Mouse (Mus musculus): ENCODE results near the gene Cacna2d1. TPM values are rescaled to one million over a fixed set of nuclear protein-coding genes. Genes with fewer than 3 reads are reported as not detected.

Gene Cacna2d1
- total RNA-seq, 4 experiments from 2014 or later = 242 to 290 (median 257) TPM

- DNase-seq (ENCODE audit: low spot score in 2 of 2) = no peak
These were observed 122.3 kb downstream of the Cacna2d1 start for GRCm38 (mm10) chr5:16056795-16057194.

GRCm38 (mm10) chr5:16062773-16063172, 128.3 kb downstream of the Cacna2d1 start:
- no peak for DNase-seq (ENCODE audit: low spot score in 2 of 2)

GRCm38 (mm10) chr5:16063273-16063672, 128.8 kb downstream of the Cacna2d1 start:
- no peak for DNase-seq (ENCODE audit: low spot score in 2 of 2)

GRCm38 (mm10) chr5:16063949-16064348, 129.5 kb downstream of the Cacna2d1 start:
- no peak for DNase-seq (ENCODE audit: low spot score in 2 of 2)

GRCm38 (mm10) chr5:16065816-16066215, 131.3 kb downstream of the Cacna2d1 start:
- DNase-seq (ENCODE audit: low spot score in 2 of 2) = no peak

GRCm38 (mm10) chr5:16082253-16082652, 147.8 kb downstream of the Cacna2d1 start:
- DNase-seq (ENCODE audit: low spot score in 2 of 2) = no peak

- no peak for DNase-seq (ENCODE audit: low spot score in 2 of 2)
These were observed 152.8 kb downstream of the Cacna2d1 start for GRCm38 (mm10) chr5:16086979-16087902.

GRCm38 (mm10) chr5:16087995-16088394, 153.5 kb downstream of the Cacna2d1 start:
- no peak for DNase-seq (ENCODE audit: low spot score in 2 of 2)

- DNase-seq (ENCODE audit: low spot score in 2 of 2) = no peak
These were observed 158.0 kb downstream of the Cacna2d1 start for GRCm38 (mm10) chr5:16092540-16092939.

GRCm38 (mm10) chr5:16093071-16093693, 158.7 kb downstream of the Cacna2d1 start:
- peak; percentile 7 to 27 for DNase-seq (ENCODE audit: low spot score in 2 of 2)

- no peak for DNase-seq (ENCODE audit: low spot score in 2 of 2)
These were observed 160.9 kb downstream of the Cacna2d1 start for GRCm38 (mm10) chr5:16095345-16095744.

GRCm38 (mm10) chr5:16098766-16099165, 164.3 kb downstream of the Cacna2d1 start:
- DNase-seq (ENCODE audit: low spot score in 2 of 2) = no peak

GRCm38 (mm10) chr5:16101820-16102219, 167.3 kb downstream of the Cacna2d1 start:
- no peak for DNase-seq (ENCODE audit: low spot score in 2 of 2)

GRCm38 (mm10) chr5:16105701-16106100, 171.2 kb downstream of the Cacna2d1 start:
- no peak for DNase-seq (ENCODE audit: low spot score in 2 of 2)

GRCm38 (mm10) chr5:16110643-16111042, 176.2 kb downstream of the Cacna2d1 start:
- DNase-seq (ENCODE audit: low spot score in 2 of 2) = no peak

- no peak for DNase-seq (ENCODE audit: low spot score in 2 of 2)
These were observed 179.4 kb downstream of the Cacna2d1 start for GRCm38 (mm10) chr5:16113879-16114278.

GRCm38 (mm10) chr5:16121334-16121733, 186.8 kb downstream of the Cacna2d1 start:
- no peak for DNase-seq (ENCODE audit: low spot score in 2 of 2)

GRCm38 (mm10) chr5:16122110-16122509, 187.6 kb downstream of the Cacna2d1 start:
- no peak for DNase-seq (ENCODE audit: low spot score in 2 of 2)

GRCm38 (mm10) chr5:16134286-16135094, 200.0 kb downstream of the Cacna2d1 start:
- DNase-seq (ENCODE audit: low spot score in 2 of 2) = no peak

- DNase-seq (ENCODE audit: low spot score in 2 of 2) = no peak
These were observed 201.5 kb downstream of the Cacna2d1 start for GRCm38 (mm10) chr5:16135986-16136385.

GRCm38 (mm10) chr5:16136839-16137238, 202.3 kb downstream of the Cacna2d1 start:
- no peak for DNase-seq (ENCODE audit: low spot score in 2 of 2)

- DNase-seq (ENCODE audit: low spot score in 2 of 2) = no peak
These were observed 212.1 kb downstream of the Cacna2d1 start for GRCm38 (mm10) chr5:16146602-16147001.
